Mouse (Mus musculus) frontal cortex, adult (tissue): Measurements from ENCODE around the gene A930004D18Rik.

Experiments used
- ATAC-seq: cut with Nextera tagmentation; 2 replicates; pipeline ENCODE4 v1.9.2; 2017; ENCODE audit warnings: mild to moderate bottlenecking, moderate library complexity, mixed read lengths; ENCODE audit not compliant: low TSS enrichment

A930004D18Rik gene

GRCm38 (mm10) chr2:18053243-18053950 lies 15.9 kb upstream of the A930004D18Rik start:
- no peak for ATAC-seq

GRCm38 (mm10) chr2:18052581-18052980 lies 15.0 kb upstream of the A930004D18Rik start:
- ATAC-seq, result no peak

- ATAC-seq, result no peak
Observed at GRCm38 (mm10) chr2:18051831-18052170, 14.3 kb upstream of the A930004D18Rik start.

DNA sequence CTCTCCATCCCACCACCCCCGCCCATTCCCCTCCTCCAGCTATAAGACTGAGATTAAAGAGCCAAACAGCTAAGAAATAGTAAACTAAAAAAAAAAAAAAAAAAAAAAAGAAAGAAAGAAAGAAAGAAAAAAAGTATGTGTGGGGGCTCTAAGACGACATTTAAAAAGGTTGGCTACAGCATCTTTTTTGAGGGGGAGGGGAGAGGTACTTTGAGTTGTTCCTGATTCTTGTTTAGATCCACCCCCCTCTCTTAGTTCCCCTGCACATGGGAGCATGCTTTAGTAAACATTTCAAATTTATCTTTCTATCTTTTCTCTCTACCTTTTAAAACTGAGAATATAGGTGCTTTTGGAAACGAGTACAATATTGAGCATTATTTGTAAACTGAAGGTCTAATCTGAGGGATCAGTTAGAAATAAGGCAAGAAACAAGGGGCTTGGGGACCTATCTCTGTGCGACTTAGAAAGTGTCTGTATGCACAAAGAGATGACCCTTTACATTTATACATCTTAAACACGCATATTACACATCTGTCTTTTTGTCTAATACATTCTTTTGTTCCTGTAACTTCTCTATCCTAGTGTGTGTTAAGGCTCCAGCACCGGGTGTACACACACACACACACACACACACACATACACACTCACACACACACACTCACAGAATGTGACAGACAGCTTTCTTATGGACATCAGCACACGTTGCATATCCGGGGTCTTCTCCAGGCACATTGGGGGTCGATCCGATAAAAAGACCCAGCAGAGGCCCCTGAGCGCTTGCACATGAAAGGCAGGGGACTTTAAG lies 13.7 kb upstream of the A930004D18Rik start:
- no peak for ATAC-seq

- ATAC-seq, result no peak
Observed at GRCm38 (mm10) chr2:18050541-18050985, 13.0 kb upstream of the A930004D18Rik start.

DNA sequence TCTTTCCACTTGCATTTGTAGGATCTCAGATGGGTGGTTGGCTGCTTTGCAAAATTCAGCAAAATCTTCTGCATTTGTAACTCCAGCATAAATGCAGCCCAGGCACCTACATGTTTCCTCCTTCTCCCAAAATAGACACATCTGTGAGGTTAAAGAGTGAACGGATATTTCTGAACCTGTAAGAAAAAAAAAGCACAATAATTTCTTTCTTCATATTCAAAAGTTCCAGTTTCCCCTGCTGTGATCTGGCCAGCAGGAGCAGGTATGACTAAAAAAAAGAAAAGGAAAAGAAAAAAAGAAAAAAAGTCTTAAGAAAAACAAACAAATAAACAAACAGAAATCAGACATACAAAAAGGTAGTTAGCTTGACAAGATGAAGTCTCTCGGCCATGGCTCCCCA lies 12.5 kb upstream of the A930004D18Rik start:
- ATAC-seq, result no peak

DNA sequence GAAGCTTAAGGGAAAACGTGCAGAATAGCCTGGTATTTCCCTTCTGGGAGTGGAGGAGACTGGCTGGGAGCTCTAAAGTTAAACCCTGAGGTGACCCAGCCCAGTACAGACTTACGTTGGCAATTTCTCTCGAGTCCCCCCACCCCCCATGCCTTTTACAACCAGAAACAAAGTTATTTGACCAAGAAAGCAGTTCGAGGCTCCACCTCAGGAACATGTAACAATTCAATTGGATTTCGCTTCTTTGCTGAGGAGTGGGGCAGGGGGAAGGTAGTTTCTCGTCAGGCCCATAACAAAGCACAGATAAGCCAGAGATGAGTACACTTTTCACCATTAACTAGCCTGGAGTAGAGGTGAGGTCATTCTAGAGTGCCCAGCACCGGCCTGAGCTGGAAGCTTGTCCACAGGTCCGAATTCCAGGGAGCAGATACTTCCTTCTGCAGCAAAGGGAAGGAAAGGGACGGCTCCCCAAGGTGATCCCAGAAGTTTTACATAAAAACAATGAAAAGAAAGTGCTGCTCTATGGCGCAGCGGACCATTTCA lies 11.8 kb upstream of the A930004D18Rik start:
- no peak for ATAC-seq

DNA sequence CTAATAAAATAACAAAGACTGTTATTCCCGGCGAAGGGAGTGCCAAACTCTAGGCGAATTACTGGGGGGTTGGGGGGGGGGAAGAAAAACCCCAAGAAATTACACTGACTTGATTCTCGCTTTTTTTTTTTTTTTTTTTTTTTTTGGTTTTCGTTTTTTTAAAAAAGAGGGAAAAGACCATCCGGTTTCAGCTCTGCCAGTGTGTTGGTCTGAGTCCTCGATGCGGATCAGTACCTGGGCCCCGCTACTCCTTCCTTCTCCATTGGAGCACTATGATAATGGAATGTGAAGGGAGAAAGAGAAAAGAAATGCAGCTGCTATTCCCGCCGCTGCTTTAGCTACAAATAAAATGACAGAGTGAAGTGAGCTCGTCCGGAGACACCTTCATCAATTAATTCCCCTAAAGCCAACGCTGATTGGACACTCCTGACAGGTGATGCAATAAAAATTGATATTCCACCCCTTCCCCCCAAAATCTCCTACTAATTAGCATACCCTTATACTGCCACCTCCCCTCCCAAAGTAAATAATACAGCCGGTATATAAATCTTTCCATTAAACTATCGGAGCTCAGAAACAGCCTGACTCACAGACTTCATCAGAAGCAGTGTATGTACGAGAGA lies 11.0 kb upstream of the A930004D18Rik start, which contains the start of gene Skida1:
Gene Skida1 (minus strand): TSS at position 599 of the 623 bp plus-strand sequence.
- ATAC-seq, result no peak

- peak; percentile 72 for ATAC-seq
Observed at GRCm38 (mm10) chr2:18047646-18048452, 10.3 kb upstream of the A930004D18Rik start.

DNA sequence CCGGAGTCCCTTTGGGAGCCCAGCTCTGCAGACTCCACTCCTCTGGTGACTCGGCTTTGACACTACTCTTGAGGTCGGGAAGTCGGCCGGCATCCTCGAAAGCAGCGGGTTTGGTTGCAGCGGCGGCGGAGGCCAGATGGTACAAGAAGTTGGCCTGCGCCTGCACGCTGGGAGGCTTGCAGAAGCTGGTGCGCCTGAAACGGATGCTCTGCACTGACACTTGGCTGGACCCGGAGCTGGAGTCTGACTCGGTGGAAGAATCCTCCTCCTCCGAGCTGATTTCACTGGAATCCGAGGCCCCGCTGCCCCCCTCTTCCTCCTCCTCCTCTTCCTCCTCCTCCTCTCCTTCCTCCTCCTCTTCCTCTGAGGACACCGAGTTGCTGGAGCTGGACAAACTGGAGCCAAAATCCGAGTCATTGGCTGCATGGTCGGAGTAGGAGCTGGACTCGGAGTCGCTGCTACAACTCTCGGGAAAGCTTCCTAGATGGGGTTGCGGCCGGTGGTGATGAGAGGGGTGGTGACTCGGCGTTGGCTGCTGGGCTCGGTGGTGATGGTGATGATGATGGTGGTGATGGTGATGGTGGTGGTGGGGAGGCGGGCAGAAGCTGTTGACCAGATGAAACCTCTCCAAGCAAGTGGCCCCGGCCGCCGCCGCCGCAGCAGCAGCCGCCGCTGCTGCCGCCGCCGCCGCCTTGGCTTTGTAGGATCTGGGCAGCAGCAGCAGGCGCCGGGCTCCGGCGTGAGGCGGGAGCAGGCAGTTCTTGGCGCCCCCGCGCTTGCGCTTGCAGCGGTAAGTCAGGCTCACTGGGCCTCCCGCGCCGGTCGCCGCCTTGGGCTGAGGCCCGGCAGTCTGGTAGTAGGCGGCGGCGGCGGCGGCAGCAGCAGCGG lies 9.5 kb upstream of the A930004D18Rik start:
- peak; percentile 80 for ATAC-seq

- ATAC-seq, result no peak
Observed at GRCm38 (mm10) chr2:18046186-18046585, 8.6 kb upstream of the A930004D18Rik start.

GRCm38 (mm10) chr2:18045781-18046181 lies 8.2 kb upstream of the A930004D18Rik start:
- ATAC-seq, result no peak

DNA sequence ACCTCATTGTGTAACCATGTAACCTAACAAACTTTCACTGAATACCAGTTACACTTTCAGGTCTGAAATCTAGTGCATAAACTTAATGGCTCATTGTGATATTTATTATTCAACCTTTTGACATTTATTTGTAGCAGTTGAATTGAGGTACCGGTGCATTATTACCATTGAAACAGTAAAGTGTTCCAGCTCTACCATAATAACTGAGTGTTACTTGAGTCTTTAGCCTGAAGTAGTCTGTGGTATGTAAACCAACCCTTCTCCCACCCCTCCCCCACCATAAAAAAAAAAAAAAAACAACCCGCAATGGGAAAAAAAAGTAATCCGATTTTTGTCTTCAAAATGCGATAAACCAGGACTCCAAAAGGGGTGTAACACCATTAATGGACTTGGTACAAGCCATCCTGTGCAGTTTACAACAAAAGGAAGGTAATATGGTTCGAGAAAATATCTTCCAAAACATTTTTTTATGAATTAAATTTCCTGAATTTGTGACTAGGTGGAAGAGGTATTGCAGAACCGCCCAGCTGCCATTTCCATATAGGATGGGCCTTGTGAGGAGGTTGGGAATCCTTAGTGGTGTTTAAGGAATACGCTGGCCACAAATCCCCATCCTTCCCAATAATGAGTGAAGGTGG lies 7.7 kb upstream of the A930004D18Rik start:
- ATAC-seq, result no peak

DNA sequence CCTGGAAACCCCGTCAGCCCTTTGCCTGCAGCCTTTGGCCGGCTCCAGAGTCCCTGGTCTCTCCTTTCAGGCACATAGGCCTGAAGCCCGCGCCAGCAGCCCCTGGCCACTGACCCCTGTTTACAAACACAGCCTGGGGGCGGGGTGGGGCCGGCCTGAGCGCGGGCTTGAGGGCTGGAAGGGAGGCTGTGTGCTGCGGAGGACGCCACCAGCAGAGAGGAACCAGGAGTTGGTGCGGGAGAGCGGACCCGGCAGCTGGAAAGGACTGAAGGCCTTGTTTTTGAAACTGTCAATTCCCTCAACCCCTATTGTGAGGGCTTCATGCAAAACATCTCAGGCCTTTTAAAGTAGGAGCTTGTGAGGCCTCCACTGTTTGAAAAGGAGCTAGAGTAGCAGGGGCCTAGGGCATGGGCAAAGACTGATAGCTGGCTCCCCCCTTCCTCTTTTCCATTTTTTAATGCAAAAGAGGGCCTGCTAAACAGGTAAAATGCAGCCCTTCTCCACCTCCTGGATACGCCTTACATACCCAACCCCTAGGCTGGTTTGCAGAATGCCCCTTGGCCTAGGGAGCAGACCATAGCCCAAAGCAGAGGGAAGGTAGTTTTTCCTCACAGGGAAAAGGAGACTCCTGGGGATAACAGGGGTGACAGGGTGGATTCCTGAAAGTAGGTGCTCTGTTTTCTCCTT lies 3.8 kb upstream of the A930004D18Rik start:
- no peak for ATAC-seq

DNA sequence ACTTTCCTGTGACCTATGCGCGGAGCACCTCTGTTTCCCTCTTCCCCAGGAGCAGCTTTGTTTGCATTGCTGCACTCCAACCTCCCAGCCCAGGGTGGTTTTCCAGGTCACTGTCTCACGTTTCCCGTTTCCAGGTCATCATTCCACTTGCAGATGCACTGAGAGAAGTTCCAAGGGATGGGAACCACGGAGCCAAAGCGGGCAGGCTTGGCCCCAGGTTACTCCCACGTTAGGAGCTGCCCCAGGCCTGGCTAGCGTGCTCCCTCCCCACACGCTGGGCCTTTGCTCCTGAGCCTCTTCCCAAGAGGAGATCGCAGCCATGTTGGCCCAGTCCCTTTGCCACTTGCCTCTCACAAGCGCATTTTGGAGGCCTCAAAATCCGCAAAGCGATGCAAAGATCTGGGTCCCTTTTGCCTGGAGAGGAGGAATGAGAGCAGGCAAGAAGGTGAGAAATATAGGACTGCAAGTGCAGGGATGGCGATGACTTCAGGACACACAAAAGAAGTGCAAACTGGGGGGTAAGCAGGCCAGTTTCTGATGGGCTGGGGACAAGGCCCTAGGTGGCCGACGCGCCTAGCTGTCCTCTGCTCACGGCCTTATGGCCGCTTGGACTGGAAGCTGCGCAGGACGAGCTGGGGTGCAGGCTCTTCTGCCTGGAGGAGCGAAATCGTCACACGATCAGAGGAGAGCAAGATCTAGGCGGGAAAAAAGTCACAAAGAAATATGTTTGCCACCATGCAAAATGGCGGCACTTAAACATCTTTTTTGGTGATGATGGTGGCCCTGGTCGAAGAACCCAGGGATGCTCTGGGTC lies 3.0 kb upstream of the A930004D18Rik start:
- ATAC-seq, result no peak

- no peak for ATAC-seq
Observed at GRCm38 (mm10) chr2:18039566-18040290, 2.2 kb upstream of the A930004D18Rik start.

GRCm38 (mm10) chr2:18038895-18039371 lies 1.4 kb upstream of the A930004D18Rik start:
- ATAC-seq, result no peak
